Mouse (Mus musculus) bone marrow macrophage, adult 2 months (primary cell): ENCODE measurements around the gene Fuca1. TPM values are rescaled to one million over a fixed set of nuclear protein-coding genes. Genes with fewer than 3 reads are reported as not detected.
A peak's percentile ranks its signal among the peaks of the same experiment; 100 is the strongest.
"Not testable (repeated sequence)": the region's sequence is repeated elsewhere in the genome, so short reads cannot be mapped to it uniquely, and the experiment has no call there.

Experiments
- H3K27ac ChIP-seq: 2 replicates; pipeline ENCODE4 v1.5.1; 2012; ENCODE audit warnings: low read depth, low read length; ENCODE audit not compliant: insufficient read depth
- H3K4me1 ChIP-seq: 2 replicates; pipeline ENCODE4 v1.6.1; 2012; ENCODE audit warnings: low read length; ENCODE audit not compliant: control insufficient read depth, insufficient read depth
- H3K4me3 ChIP-seq: 2 replicates; pipeline ENCODE4 v1.5.1; 2012; ENCODE audit warnings: mild to moderate bottlenecking, low read length, moderate library complexity; ENCODE audit not compliant: insufficient read depth
- CTCF ChIP-seq: IDR thresholded peaks from 2 replicates; pipeline ENCODE4 v1.5.1; 2012; ENCODE audit warnings: low read depth, mild to moderate bottlenecking, low read length, moderate library complexity
- POLR2A ChIP-seq: IDR thresholded peaks from 2 replicates; pipeline ENCODE4 v1.6.1; 2012; ENCODE audit warnings: mild to moderate bottlenecking, low read depth, low read length, borderline replicate concordance
- polyA plus RNA-seq: library from polyadenylated mRNA; stranded (reverse); fragments of >200 nt; gene quantifications from 2 replicates; pipeline ENCODE4 v1.2.4, GENCODE M21; 2012; ENCODE audit not compliant: missing spikeins, insufficient read depth, insufficient read length

The Fuca1 gene
- polyA plus RNA-seq, 1 experiment = 418 TPM

DNA sequence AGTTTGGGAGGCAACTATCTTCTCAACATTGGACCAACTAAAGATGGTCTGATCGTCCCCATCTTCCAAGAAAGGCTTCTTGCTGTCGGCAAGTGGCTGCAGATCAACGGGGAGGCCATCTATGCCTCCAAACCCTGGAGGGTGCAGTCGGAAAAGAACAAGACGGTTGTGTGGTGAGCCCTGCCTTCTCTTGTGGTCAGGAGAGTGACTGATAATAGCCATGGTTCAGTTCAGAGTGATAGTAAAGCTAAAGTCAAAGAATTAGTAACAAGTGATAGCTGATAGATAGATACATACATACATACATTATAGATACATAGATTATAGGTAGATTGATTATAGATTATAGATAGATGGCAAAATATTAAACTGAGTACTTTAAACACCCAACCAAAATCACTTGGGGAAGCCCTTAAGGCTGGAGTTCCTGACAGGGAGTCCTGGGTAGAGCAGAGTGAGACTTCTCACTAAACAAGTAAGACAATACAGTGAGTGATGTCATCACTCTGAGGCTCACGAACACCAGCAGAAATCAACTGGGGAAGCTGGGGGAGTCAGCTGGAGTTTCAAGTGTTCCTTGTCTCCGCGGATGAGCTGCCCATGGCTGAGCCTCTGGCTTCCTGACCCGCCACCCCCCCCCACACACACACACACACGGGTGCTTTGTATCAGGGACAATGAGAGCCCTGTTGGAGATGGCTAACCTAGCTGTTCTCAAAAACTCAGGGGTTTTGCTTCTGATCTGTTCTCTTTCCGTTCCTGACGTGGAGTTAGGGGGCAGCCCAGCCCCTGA lies 14.4 kb downstream of the Fuca1 start:
- no peak overlapping the region for H3K4me3 ChIP-seq
- no peak overlapping the region for H3K27ac ChIP-seq
- peaks cover 4% of the 10 kb centered on the region for H3K4me1 ChIP-seq
- TF ChIP-seq CTCF (no peak), POLR2A (no peak)

DNA sequence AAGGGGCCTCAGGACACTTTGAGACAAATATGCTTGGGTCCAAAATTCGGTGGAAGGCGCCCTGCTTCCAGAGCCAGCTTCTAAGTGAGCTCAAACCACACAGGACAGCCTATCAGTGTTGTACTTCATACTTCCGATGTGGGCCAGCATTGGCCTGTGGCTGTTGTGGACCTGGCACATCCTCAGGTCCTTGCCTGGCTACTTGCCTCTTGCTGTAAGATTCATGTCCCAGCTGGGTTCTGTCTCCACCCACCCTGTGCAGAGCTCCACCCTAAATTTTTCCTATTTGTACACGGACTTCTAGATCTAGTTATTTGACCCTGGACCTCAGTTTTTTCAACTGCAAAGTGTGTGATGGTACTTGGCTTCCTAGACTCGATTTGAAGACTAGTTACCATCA lies 15.0 kb downstream of the Fuca1 start:
- H3K4me3 ChIP-seq = no peak overlapping the region
- TF ChIP-seq POLR2A (no peak), CTCF (no peak)
- peaks cover 4% of the 10 kb centered on the region for H3K4me1 ChIP-seq
- no peak overlapping the region for H3K27ac ChIP-seq

- peaks cover 24% of the 10 kb centered on the region for H3K4me1 ChIP-seq
- TF ChIP-seq POLR2A (no peak), CTCF (no peak; the same call in 1 of the 2 replicates)
- H3K4me3 ChIP-seq = no peak overlapping the region
- no peak overlapping the region for H3K27ac ChIP-seq
These were observed 18.3 kb downstream of the Fuca1 start for GRCm38 (mm10) chr4:135938858-135939257.

GRCm38 (mm10) chr4:135941026-135941425 lies 20.5 kb downstream of the Fuca1 start:
- not testable (repeated sequence) for H3K27ac ChIP-seq, H3K4me3 ChIP-seq
- TF ChIP-seq CTCF = peak; percentile 40
- peaks cover 35% of the 10 kb centered on the region for H3K4me1 ChIP-seq

DNA sequence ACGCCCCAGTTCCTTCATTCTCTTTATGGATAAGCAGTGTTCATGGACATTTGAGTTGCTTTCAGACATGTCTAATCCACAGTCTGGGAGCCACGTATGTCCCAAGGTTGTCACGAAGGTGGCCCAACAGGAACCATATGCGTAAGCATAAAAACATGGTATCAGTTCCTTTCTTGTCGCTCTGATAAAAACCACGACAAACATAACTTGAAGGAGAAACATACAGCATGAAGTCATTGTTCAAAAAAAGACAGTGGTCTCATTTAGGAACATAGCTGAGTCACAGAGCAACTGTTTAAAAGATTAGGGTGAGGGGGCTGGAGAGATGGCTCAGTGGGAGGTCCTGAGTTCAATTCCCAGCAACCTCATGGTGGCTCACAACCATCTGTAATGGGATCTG lies 21.7 kb downstream of the Fuca1 start:
- peak overlapping the region; percentile 84 for H3K27ac ChIP-seq
- H3K4me1 ChIP-seq = peaks cover 36% of the 10 kb centered on the region
- TF ChIP-seq POLR2A = no peak
- H3K4me3 ChIP-seq = no peak overlapping the region

DNA sequence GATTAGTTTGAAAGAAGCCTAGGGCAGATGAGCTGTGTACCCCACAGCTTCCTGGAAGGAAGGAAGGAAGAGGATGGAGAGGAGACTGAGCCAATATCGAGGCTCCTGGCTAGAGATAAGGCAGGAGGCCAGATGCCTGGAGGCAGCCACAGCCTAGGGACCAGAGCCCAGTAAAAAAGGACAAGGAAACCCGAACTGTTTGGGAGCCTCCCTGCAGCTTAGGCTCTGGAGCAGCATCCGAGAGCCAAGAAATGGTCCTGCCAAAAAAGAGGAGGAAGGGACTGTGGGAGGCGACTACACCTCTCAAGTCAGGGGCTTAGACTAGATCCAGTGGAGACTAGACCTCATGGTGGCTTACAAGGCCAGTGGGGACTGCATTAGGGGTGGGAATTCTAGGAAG lies 22.9 kb downstream of the Fuca1 start:
- Histone ChIP-seq H3K4me1 (peaks cover 41% of the 10 kb centered on the region), H3K27ac (peak overlapping the region; percentile 84), H3K4me3 (no peak overlapping the region)
- no peak for TF ChIP-seq POLR2A
- no peak for TF ChIP-seq CTCF

DNA sequence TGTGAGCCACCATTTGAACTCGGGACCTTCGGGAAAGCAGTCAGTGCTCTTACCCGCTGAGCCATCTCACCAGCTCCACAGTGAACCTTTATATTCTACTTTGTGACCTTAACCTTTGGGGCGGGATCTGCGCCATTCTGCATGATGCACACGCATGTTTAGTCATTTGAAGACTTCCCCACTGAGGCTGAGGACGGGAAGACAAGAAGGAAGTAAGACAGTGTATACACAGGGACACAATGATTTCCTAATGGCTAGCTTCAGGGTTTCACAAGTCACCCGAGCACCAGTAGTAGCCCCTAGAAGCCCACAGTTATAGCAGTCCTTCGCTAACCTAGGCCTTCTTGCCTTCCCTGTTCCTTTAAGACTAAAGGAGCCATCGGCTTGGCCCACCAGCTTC lies 25.2 kb downstream of the Fuca1 start:
- Histone ChIP-seq H3K4me3 (peak overlapping the region; percentile 35), H3K27ac (peak overlapping the region; percentile 95), H3K4me1 (peaks cover 56% of the 10 kb centered on the region)
- TF ChIP-seq POLR2A = no peak
- no peak for TF ChIP-seq CTCF

DNA sequence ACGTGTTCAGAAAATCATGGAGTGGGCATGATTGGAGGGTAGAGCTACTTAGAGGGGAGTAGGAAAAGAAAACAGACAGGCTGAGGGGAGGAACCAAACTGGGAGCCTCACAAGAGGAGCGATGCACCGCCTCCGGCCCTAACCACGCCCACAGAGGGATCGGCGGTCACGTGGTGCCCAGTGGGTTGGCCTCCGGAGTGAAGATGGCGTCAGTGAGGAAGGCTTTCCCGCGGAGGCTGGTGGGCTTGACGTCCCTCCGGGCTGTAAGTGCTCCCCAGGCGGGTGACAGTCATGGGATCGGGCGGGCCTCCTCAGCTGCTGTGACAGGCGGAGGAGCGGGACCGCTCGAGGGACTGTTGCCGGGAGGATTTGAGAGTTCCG lies 25.7 kb downstream of the Fuca1 start, which contains the start of gene Hmgcl:
Hmgcl (plus strand) TSS at position 171 of the 381 bp plus-strand sequence.
- peaks cover 56% of the 10 kb centered on the region for H3K4me1 ChIP-seq
- peak within 1 kb of the TSS; percentile 75 for H3K4me3 ChIP-seq
- H3K27ac ChIP-seq = peak within 1 kb of the TSS; percentile 95
- 0 out of 2 replicates have a peak, but pooled peaks have one; percentile 14 for TF ChIP-seq POLR2A
- TF ChIP-seq CTCF = no peak

GRCm38 (mm10) chr4:135946659-135947301 lies 26.2 kb downstream of the Fuca1 start:
- Histone ChIP-seq H3K4me3 (peak overlapping the region; percentile 75), H3K27ac (peak overlapping the region; percentile 86), H3K4me1 (peaks cover 53% of the 10 kb centered on the region)
- TF ChIP-seq CTCF (0 out of 2 replicates have a peak, but pooled peaks have one; percentile 21), POLR2A (no peak)

GRCm38 (mm10) chr4:135948142-135948541 lies 27.6 kb downstream of the Fuca1 start:
- Histone ChIP-seq H3K4me3 (peak overlapping the region; percentile 37), H3K4me1 (peaks cover 42% of the 10 kb centered on the region), H3K27ac (peak overlapping the region; percentile 56)
- no peak for TF ChIP-seq POLR2A
- no peak for TF ChIP-seq CTCF

GRCm38 (mm10) chr4:135949475-135949874 lies 28.9 kb downstream of the Fuca1 start:
- Histone ChIP-seq H3K4me3 (no peak overlapping the region), H3K27ac (no peak overlapping the region), H3K4me1 (peaks cover 33% of the 10 kb centered on the region)
- TF ChIP-seq POLR2A (no peak), CTCF (no peak)
